Mouse (Mus musculus) heart, adult 11 months (tissue): ENCODE results near the gene Fam186b.

ENCODE experiments used
- DNase-seq: peaks from one replicate; pipeline ENCODE4 v3.0.0; 2022

The Fam186b gene

DNA sequence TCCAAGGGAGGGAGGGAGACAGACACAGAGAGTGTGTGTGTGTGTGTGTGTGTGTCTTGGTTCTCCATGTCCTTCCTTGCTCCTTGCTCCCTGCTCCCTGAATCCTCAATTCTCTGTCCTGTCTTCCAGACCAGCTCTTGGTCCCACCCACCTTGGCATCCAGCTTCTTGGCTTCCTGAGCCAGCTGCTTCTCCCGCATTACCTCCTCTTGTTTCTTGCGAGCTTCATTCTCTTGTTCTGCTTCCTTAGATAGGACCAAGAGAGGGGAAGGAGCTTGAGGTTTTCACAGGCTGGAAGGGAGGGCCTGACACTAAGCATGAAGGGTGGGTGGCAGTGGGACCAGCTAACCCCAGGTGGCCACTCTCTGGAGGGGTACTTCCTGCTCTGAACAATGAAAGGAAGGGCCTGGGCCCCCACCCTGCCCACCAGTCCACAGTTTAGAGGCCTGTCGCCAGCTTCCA lies 23.8 kb upstream of the Fam186b start:
- peak; percentile 96 for DNase-seq

DNA sequence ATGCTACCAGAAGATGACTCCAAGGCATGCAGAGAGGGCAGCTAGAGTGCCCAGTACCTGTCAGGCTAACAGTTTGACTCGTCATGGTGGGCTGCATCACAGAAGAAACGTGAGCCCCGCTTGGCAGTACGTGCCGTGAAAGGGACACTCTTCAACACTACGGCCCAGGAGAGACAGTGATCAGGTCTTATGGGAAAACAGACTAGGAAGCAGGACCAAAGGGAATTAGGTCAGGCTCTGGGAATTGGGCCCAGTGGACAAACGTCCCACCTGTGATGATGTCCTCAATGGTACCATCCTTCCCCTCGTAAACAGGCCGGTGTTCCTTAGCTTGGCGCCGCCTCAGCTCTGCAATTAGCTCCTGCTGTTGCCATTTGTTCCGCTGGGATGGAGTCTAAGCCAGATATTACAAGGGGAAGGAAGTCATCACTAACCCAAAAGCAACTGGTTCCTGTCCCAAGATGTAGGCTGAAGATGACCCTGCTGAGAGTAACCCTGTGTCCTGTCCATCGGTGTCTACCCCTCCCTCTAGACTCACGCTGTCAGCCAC lies 23.2 kb upstream of the Fam186b start:
- peak; percentile 97 for DNase-seq

DNA sequence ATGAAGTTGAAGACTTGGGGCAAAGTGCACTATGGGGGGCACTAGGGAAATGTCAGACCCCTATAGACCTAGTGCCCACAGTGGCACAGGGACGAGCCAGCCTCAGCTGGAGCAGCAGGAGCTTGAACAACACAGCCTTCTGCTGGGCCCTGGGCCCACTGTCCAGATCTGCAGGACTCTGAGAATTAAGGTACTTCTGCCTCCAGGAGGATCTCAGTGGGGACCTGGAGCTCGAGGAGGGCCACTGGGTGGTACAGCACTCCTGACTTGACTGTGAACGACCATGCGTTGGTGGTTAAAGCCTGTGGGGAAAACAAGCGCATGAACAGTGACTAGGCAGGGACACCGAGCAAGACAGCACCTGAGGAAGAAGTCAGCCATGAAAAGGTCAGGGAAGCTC lies 22.4 kb upstream of the Fam186b start:
- peak; percentile 92 for DNase-seq

DNA sequence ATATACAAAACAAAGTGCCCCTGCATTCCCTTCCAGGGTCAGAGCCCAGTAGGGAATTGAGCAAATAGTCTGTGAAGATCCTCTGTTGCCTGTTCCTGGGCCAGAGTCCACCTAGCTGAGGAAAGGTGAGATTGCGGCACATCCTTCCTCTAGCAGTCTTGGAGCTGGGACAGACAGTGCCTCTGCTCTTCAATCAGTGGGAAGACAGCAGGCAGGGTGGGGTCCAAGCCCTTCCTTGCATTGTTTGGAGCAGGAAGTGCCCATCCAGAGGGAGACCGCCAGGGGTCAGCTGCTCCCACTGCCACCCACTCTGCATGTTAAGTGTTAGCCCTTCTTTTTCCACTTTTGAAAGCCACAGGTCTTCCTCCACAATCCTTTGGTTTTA lies 21.6 kb upstream of the Fam186b start:
- DNase-seq = peak; percentile 99

DNA sequence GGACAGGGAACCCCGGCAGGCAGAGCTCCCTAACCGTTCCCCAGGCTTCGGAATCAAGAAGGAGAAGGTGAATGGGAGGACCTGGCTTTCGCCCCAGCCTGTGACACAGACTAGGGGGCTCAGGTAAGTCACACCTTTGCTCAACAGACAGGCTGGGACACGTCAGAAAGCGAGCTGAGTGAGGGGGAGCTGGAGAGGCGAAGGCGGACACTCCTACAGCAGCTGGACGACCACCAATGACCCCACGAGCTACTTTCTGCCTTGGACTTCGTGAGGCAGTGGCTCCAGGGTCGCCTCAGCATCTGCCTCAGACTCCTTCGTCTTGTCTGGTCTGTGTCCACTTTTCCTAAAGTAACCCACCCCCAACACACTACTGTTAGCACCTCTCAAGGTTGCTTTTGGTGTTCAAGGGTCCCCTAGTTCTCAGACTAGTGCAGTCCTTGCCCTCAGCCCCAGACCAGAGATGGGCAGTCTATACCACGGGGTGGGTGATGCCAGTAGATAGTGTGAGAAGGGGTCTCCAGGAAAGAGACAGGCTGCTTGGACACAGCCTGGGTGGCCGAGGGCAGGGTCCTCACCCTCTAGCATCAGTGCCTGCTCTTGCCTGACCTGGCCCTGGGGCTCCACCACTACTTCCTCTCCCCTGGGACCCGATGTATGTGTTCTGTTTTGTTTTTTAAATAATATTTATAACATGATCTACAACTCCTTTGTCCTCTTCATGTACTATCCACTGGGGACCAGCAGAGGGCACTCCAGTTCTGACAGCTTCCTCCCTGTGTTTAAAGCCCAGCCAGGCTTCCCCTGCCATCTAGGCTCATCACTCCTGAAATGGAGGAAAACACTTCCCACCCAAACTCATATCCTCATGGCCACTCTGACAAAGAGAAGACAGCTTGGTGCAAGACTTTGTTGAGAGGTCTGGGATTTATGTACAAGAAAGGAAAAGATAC lies 20.9 kb upstream of the Fam186b start:
- peak; percentile 97 for DNase-seq

DNA sequence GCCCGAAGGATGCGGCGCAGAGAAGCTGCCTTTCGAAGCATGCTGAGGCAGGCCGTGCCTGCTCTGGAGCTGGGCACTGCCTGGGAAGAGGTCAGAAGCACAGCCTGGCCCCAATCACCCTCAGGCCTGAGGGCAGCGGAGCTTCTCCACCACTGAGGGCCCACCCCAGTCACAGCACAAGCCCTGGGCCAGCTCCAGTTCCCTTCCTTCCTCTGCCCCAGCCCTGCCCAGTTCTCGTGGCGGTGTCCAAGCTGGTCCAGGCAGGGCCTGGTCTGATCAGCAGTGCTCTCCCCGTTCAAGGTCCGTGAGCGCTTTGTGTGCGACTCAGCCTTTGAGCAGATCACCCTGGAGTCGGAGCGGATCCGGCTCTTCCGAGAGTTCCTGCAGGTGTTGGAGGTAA lies 19.2 kb upstream of the Fam186b start:
- peak; percentile 93 for DNase-seq

DNA sequence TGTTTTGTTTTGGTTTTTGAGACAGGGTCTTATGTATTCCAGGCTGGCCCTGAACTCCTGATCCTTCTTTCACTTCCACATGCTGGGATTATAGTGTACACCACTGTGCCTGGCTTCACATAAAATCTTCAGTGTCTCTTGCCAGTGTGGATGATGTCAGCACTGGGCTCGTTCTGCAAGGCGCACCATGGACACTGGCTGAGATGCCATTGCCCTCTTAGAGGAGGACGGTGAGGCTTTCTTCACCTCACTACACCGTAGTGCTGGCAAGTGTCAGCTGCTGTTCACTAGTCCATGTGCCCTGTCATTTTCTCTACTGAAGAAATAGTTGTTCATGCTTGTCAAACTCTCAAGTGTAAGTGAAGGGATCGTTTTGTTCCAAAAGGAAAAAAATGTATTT lies 14.9 kb upstream of the Fam186b start:
- DNase-seq = no peak

DNA sequence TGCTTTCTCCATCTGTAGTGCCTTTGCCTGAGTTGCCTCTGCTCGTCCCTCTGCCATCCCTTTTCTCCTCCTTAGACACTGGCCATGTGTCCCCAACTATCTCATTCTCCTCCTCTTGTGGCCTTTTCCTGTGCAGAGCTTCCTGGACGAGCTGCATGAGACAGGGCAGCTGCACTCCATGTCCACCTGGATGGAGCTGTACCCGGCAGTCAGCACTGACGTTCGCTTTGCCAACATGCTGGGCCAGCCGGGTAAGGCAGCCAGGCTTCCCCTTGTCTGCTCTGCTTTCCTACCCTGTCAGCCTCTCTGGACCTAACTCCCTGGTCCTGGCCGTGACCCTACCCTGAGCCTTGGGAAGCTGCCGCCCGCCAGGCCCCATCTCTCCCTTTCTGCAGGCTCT lies 13.9 kb upstream of the Fam186b start:
- no peak for DNase-seq

DNA sequence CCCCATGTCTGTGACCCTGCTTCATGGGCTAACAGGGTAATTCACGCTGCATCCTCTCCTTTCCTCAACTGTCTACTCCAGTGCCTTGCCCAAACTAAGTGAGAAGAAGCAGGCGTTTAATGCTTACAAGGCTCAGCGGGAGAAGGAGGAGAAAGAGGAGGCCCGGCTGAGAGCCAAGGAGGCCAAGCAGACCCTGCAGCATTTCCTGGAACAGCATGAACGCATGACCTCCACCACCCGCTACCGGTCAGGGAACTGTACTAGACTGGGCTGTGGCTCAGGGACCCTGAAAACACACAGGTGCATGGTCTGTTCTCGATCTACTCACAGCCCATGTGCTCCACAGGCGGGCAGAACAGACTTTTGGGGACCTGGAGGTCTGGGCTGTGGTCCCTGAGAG lies 11.8 kb upstream of the Fam186b start:
- DNase-seq = no peak

DNA sequence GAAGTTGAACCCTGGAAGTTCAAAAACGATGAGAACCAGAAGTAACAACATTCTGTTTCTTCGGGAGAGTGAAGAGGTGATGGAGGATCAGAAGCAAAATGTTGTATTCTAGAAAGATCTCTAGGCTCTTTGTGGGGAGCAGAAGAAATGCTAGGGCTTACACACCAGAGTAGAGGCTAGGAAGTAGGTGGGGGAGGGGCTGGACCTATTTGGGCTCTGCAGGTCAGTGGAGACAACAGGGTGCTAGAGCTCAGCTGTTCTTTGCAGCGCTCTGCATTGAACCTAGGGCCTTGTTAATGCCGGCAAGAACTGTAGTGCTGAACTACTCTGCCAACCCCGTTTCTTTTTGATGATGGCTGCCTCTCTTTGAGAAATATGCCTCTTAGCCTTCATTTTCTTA lies 525 bp upstream of the Fam186b start:
- no peak for DNase-seq

DNA sequence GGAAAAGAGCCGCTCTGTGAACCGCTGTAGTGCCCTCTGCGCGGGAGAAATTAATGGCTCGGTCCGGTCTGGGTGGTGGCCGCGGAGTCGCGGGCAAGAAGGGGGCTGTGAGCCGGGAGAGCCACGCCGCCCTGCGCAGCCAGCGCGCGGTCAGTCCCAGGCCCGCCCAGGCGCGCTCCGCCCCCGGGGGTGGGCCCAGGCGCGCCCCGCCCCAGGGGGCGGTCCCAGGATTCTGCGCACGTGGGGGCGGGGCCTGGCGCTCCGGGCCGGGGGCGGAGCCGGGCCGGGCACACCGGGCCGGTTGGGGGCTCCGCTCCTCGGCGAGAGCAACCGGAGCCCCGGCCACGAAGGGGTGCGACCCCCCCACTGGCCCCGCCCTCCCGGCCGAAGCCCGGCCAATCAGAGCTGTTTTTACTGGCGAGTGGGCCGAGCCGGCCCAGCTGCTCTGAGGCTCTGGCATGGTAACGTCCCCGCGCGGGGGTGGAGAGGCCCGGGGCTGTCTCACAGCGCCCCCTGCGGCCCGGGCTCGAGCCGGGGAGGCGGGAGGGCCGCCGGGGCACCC lies 794 bp downstream of the Fam186b start, which contains the start of gene Prpf40b:
Gene Prpf40b (plus strand): TSS at position 275 of the 562 bp plus-strand sequence.
- peak; percentile 100 for DNase-seq

DNA sequence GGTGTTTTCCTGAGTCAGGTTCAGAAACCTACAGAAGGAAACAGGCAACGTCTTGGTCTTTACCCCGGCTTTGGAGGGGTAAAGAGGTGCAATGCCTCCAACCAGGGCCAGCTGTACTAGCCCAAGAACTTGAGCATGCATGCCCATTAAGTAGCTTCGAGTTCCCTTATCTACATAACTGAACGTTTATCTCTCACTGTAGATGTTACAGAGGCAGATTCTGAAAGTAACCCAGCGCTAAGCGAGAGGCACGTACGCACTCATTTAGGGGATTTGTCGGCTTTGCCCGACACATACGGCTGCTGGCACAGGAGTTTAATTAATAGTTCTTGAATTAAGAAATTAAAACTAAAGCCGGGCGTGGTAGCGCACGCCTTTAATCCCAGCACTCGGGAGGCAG lies 1.4 kb downstream of the Fam186b start:
- no peak for DNase-seq

DNA sequence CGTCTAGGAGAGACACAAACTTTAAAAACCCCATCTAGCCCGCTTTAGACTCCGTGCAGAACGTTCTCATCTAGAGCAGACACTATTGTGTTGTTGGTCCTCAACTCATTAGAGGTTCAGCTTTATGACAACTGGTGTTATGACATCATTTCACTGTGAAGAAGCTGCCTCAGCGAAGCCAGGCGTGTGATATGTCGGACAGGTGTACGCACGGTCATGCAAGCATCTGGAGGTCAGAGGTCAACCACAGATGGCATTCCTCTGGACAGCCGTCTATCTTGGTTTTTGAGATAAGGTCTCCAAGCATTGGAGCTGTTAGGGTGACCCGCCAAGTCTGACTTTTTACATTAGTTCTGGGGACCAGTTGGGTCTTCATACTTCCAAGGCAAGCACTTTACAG lies 5.1 kb downstream of the Fam186b start:
- DNase-seq = no peak

DNA sequence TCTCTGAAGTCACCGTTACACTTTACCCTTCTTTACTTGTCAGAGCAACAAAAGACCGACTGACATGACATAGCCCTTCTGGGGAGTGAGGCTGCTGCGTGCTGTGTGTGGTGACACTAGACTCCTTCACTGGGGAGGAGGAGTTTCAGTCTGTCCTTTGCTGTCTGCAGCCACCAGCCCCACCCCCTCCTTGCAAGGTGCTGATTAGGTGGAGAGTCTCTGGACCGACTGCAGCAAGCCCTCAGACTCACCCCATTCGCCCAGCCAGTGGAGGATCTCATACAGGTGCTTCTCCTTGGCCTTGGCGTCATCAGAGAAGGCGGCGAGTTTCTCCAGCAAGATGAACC lies 10.5 kb downstream of the Fam186b start:
- DNase-seq = no peak

DNA sequence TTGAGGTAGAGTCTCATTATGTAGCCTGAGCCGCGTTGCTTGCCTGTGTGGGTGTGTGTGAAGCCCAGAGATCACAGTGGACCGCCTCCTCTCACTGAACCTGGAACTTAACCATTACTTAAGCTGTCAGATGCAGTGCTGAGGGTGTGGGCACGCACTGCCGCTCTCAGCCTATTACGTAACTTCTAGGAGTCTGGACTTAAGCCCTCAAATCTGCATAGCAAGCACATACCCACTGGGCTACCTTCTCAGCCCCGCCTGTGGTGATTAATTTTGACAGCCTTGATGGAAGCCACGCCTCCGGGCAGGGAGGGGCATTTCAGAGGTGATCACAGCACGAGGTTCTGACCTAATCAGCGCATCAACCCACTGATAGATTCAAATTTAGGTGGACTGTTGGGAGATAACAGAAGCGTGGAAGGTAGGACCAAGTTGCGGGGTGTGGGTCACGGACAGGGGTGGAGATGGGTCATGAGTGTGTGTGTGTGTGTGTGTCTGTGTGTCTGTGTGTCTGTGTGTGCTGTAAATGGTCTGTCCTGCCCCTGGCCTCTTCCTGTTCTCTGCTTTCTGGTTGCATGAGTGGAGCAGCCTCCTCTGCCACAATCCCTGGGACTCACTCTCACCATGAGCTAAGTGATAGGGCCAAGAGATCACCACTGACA lies 11.0 kb downstream of the Fam186b start:
- DNase-seq = peak; percentile 92

DNA sequence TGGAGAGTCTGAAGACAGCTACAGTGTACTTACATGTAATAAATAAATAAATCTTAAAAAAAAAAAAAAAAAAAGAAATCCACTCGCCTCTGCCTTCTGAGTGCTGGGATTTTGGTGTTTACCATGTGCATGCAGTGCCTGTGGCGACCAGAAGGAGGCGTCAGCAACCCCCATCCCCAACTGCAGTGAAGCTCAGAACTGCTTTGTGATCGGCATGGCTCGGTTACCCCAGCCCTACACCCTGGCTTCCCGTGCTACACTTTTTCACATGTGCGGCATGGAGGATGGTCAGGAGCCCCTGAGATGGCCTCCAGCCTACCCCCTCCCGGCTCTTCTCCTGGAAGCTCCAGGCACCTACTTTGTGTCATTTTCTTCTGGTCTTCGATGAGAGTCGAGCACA lies 12.2 kb downstream of the Fam186b start:
- no peak for DNase-seq

DNA sequence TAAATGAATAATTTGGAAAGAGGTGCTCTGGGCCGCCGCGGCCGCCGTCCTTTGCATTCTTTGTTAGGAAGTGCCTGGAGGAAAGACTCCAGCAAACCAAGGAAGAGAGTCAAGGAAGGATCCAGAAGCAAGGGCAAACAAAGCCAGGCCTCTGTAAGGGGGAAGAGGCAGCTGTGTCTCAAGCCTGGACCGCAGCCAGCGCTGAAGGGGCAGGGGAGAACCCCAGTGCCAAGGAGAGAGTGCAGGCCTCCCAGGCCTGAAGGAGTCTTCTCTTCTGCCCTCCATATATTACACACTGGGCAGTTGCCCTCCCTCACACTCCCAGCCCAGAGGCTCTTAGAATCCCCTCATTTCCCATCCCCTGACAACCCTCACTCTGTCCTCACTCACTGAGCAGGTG lies 17.4 kb downstream of the Fam186b start:
- DNase-seq = no peak

DNA sequence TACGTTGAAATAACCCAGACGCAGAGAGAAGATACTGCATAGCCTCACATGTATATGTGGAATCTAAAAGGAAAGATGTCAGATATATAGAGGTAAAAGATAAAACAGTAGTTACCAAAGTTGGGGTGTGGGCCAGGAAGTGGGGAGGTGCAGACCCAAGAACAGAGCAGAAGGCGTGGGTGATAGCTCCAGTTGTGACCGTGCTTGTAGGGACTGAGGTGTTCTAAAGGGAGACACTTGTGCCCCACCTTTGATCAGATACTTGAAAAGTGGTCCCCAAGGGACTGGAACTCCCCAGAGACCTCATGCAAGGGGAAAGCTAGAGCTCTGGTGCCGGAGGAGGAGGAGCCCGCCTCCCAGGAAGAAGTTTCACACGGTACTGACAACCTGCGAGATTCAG lies 19.6 kb downstream of the Fam186b start:
- no peak for DNase-seq

DNA sequence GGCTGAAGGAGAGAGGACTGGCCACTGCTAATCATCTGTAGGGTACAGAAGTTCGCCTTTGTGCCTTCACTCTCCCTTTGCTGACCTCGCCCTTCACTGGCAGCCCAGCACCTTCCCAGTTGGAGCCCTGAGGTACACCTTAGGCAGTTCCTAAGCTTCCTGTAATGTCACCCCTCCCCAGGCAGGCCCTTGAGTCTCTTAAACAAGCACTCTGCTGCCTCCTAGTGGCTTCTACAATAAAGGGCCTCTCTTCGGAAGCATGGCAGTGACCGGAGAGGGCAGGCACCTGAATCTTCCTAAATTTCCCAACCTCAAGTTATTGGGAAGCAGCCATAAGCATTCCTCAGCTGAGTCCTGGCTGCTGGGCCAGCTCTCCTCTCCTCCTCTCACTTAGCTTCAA lies 30.0 kb downstream of the Fam186b start:
- peak; percentile 97 for DNase-seq

DNA sequence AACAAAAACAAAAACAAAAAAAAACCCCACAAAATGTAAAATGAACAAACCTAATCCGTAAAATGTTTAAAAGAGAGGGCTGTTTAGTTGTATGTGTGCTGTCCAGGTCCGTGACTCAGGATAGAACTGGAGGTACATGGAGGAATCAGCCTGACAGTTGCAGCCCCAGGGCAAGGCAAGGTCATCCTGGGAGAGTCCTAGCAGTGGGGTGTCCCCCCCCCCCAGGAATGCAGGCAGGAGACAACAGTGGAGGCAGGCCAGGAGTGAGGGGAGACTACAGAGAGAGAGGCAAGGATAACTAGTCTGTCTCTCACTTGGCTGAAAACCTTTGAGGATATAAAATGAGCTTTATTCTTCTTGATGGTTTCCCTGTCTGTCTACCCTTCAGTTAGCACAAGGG lies 31.3 kb downstream of the Fam186b start:
- DNase-seq = no peak

DNA sequence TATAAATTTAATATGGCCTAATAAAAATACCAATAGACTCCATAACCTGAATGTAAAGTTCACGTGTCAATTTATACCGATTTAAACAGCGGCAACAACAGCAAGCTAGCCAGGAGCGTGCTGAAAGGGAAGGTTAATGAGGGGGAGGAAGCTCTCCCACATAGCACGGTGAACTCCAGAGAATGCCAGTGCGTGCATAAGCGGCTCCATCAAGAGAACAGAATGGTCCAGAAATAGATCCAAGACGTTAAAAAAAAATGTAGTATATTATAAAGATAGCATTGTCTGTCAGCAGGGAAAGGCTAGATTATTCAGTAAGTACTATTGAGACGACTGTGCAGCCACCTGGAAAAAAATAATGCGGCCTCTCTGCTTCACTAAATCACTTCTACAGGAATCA lies 33.0 kb downstream of the Fam186b start:
- DNase-seq = no peak

DNA sequence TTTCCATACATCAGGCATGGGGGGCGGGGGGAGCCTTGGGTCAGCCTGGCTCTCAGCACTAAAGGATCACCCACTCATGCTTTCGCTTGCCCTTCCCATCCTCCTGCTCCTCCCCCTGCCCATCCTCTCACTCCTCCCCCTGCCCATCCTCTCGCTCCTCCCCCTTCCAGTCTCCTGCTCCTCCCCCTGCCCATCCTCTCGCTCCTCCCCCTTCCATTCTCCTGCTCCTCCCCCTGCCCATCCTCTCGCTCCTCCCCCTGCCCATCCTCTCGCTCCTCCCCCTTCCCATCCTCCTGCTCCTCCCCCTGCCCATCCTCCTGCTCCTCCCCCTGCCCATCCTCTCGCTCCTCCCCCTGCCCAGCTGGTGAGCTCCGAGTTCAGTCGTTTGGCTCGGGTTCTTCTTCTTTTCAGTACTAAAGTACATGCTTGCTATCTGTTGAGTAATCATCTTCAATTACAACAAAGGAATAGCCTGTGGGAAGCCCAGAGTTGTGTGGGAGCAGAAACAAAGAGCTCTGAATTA lies 35.9 kb downstream of the Fam186b start:
- peak; percentile 96 for DNase-seq

DNA sequence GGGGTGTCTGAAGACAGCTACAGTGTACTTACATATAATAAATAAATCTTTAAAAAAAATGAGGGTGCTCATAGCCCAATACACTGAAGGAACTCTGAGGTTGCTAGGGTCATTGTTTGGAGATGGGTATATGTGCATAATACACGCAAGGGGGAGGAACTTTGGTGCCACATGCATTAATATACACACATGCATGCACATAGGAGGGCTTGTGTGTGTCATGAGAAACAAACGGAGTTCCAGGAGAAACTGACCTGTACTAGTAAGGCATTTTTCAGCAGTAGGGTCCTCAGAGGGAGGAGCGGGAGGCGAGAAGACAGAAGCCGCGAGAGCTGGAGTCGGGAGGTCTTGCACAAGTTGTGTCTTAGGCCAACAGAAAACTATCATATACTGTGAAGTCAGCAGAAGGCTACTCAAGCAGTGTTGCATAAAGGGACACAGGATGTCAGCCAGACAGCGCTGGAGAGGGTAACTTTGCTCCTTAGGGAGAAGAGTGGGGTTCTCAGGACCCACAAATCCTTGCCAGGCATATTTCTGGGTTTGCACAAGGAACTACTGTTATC lies 36.4 kb downstream of the Fam186b start:
- peak; percentile 96 for DNase-seq
